Mouse (Mus musculus): ENCODE measurements around the gene Amigo2. TPM values are rescaled to one million over a fixed set of nuclear protein-coding genes. Genes with fewer than 3 reads are reported as not detected.

Gene Amigo2
- total and polyA plus RNA-seq, 3 experiments = not detected

DNA sequence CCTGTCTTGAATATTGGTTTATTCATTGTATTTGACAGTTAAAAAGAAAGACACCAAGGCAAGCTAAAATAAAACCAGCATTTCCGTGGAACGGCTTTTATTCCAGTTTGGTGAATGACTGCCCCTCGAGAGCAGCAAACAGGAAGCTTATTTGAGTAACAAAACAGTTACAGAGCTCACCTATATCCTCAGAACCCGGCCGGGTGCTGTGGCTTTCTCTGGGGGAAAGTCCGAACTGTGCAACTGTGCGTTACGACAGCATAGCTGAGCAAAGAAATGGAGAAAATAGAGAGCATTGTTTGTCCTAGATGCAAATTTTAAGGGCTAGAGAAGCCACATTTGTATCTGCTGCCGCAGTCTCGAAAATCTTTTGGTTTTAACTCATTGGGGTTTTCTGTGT is 41.3 kb downstream of the Amigo2 start:
- Histone ChIP-seq H3K79me2 (ENCODE audit: control insufficient read depth, insufficient read depth, low read length, poor library complexity) (no peaks in the 10 kb centered on the region), H3K9ac (ENCODE audit: control insufficient read depth, low read depth, low read length, poor library complexity, severe bottlenecking) (no peak overlapping the region), H3K27ac (ENCODE audit: control insufficient read depth, low read depth, low read length) (no peak overlapping the region), H3K36me3 (ENCODE audit: control insufficient read depth in 1 of 2, insufficient read depth in 2 of 2, low read length in 2 of 2) (no peaks in the 10 kb centered on the region), H3K4me3 (ENCODE audit: control insufficient read depth in 1 of 2, insufficient read depth in 1 of 2, low read depth in 2 of 2, low read length in 2 of 2) (no peak overlapping the region), H3K9me3 (replicated peaks; ENCODE audit: insufficient read depth, low read length) (no peaks in the 10 kb centered on the region), H3K4me1 (ENCODE audit: control insufficient read depth in 1 of 2, insufficient read depth in 2 of 2, low read length in 2 of 2) (no peaks in the 10 kb centered on the region), H3K27me3 (ENCODE audit: control insufficient read depth in 1 of 2, insufficient read depth in 2 of 2, low read length in 2 of 2) (peaks cover 2 to 4% of the 10 kb centered on the region in 2 experiments; a peak in 2 of 4 replicates)
- TF ChIP-seq POLR2AphosphoS5 (IDR thresholded peaks at IDR 0.05; ENCODE audit: borderline replicate concordance, low read depth, low read length) (no peak), MYC (IDR thresholded peaks at IDR 0.05; ENCODE audit: low read depth, low read length) (no peak), NELFE (IDR thresholded peaks at IDR 0.05; ENCODE audit: low read depth, low read length) (no peak), MAFK (IDR thresholded peaks at IDR 0.05; ENCODE audit: borderline replicate concordance, low read depth, low read length) (no peak), UBTF (IDR thresholded peaks at IDR 0.05; ENCODE audit: borderline replicate concordance, insufficient read depth, low read depth, low read length) (no peak), E2F4 (IDR thresholded peaks at IDR 0.05; ENCODE audit: borderline replicate concordance, low read depth, low read length) (no peak), TBP (IDR thresholded peaks at IDR 0.05; ENCODE audit: low read depth, low read length) (no peak), NRF1 (IDR thresholded peaks at IDR 0.05; ENCODE audit: insufficient read depth, low read depth, low read length, poor library complexity, severe bottlenecking) (no peak), MAZ (IDR thresholded peaks at IDR 0.05; ENCODE audit: low read depth, low read length) (no peak), ETS1 (IDR thresholded peaks at IDR 0.05; ENCODE audit: low read depth, low read length) (no peak), ELF1 (IDR thresholded peaks at IDR 0.05; ENCODE audit: low read depth, low read length) (no peak), KAT2A (conservative IDR thresholded peaks at IDR 0.05; ENCODE audit: low read depth, low read length) (no peak), TAL1 (IDR thresholded peaks at IDR 0.05; ENCODE audit: low read length) (no peak), SMC3 (IDR thresholded peaks at IDR 0.05; ENCODE audit: low read depth, low read length) (no peak), ZC3H11A (IDR thresholded peaks at IDR 0.05; ENCODE audit: low read depth, low read length) (no peak), EP300 (IDR thresholded peaks at IDR 0.05; ENCODE audit: low read depth in 1 of 2, low read length in 2 of 2) (no peak), USF1 (IDR thresholded peaks at IDR 0.05; ENCODE audit: low read depth, low read length) (no peak)
- no peak for DNase-seq (ENCODE audit: low read depth, low spot score)

DNA sequence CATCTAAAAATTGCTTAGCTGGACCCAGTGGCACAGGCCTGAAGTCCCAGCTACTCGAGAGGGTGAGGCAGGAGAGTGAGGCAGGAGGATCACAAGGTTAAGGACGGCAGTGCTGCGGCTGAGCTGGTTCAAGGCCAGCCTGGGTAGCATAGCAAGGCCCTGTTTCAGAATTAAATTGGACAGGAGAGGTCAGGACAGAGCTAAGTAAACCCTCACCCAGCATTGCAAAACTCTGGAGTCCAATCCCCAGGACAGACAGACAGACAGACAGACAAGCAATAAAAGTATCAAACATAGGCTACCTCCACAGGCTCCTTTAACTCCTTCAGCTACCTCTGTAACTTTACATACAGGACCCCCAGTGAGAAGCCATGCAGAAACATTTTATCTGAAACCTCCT is 42.2 kb downstream of the Amigo2 start:
- H3K9me3 ChIP-seq (replicated peaks; ENCODE audit: insufficient read depth, low read length) = no peaks in the 10 kb centered on the region
- H3K36me3 ChIP-seq (ENCODE audit: control insufficient read depth in 1 of 2, insufficient read depth in 2 of 2, low read length in 2 of 2) = no peaks in the 10 kb centered on the region
- H3K4me3 ChIP-seq (ENCODE audit: control insufficient read depth in 1 of 2, insufficient read depth in 1 of 2, low read depth in 2 of 2, low read length in 2 of 2) = no peak overlapping the region
- no peak for DNase-seq (ENCODE audit: low read depth, low spot score)
- H3K9ac ChIP-seq (ENCODE audit: control insufficient read depth, low read depth, low read length, poor library complexity, severe bottlenecking) = no peak overlapping the region
- no peaks in the 10 kb centered on the region for H3K4me1 ChIP-seq (ENCODE audit: control insufficient read depth in 1 of 2, insufficient read depth in 2 of 2, low read length in 2 of 2)
- H3K27me3 ChIP-seq (ENCODE audit: control insufficient read depth in 1 of 2, insufficient read depth in 2 of 2, low read length in 2 of 2) = peaks cover 0 to 6% of the 10 kb centered on the region in 2 experiments; a peak in 1 of 4 replicates
- H3K27ac ChIP-seq (ENCODE audit: control insufficient read depth, low read depth, low read length) = no peak overlapping the region
- TF ChIP-seq BHLHE40 (IDR thresholded peaks at IDR 0.05; ENCODE audit: borderline replicate concordance, low read depth, low read length) (no peak), MEF2A (IDR thresholded peaks at IDR 0.05; ENCODE audit: extremely low read depth, insufficient replicate concordance, low read depth, low read length, poor library complexity, severe bottlenecking) (no peak), MAFK (IDR thresholded peaks at IDR 0.05; ENCODE audit: borderline replicate concordance, low read depth, low read length) (no peak), ELF1 (IDR thresholded peaks at IDR 0.05; ENCODE audit: low read depth, low read length) (no peak), KAT2A (conservative IDR thresholded peaks at IDR 0.05; ENCODE audit: low read depth, low read length) (no peak), ETS1 (IDR thresholded peaks at IDR 0.05; ENCODE audit: low read depth, low read length) (no peak), SIN3A (IDR thresholded peaks at IDR 0.05; ENCODE audit: low read length) (no peak), ZNF384 (IDR thresholded peaks at IDR 0.05; ENCODE audit: low read depth, low read length) (no peak), GATA1 (IDR thresholded peaks at IDR 0.05; ENCODE audit: low read depth, low read length) (no peak), TAL1 (IDR thresholded peaks at IDR 0.05; ENCODE audit: low read length) (no peak), ZKSCAN1 (IDR thresholded peaks at IDR 0.05; ENCODE audit: low read depth, low read length) (no peak), SMC3 (IDR thresholded peaks at IDR 0.05; ENCODE audit: low read depth, low read length) (no peak), JUND (IDR thresholded peaks at IDR 0.05; ENCODE audit: low read depth, low read length) (no peak)
- no peaks in the 10 kb centered on the region for H3K79me2 ChIP-seq (ENCODE audit: control insufficient read depth, insufficient read depth, low read length, poor library complexity)

All from MEL (cell line).